Mouse (Mus musculus): ENCODE results near the gene Clic1. TPM values are rescaled to one million over a fixed set of nuclear protein-coding genes. Genes with fewer than 3 reads are reported as not detected.

The Clic1 gene
- polyA plus RNA-seq, 1 experiment from 2014 or later: 112 TPM

DNA sequence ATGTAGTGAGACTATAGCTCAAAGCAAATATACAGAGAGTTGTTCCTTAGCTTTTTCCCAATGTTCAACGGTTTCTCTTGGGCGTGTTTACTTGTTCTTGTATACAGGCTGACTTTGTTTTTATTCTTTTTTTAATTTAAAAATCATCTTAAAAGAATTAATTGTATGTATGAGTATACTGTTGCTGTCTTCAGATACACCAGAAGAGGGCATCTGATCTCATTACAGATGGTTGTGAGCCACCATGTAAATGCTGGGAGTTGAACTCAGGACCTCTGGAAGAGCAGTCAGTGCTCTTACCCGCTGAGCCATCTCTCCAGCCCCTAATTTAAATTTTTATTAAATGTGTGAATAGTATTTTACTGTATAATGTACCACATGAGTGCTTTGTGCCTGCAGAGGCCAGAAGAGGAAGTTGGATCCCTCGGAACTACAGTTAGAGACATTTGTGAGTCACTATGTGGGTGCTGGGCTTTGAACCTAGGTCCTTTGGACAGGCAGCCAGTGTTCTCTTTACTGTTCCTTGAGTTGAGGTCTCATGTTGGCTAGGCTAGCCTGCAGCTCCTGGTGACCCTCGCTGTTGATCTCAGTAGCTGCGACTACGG lies 42.3 kb upstream of the Clic1 start:
- H3K4me3 ChIP-seq (ENCODE audit: low read depth, low read length): no peak overlapping the region
- peaks cover 61% of the 10 kb centered on the region for H3K36me3 ChIP-seq (ENCODE audit: control insufficient read depth, insufficient read depth)
- peaks cover 19% of the 10 kb centered on the region for H3K4me1 ChIP-seq (ENCODE audit: control insufficient read depth, low read depth, low read length)
- no peak overlapping the region for H3K9ac ChIP-seq (ENCODE audit: low read depth, low read length)
- no peak for ATAC-seq (ENCODE audit: low read depth)
- no peaks in the 10 kb centered on the region for H3K9me3 ChIP-seq (replicated peaks; ENCODE audit: control insufficient read depth, low read length)
- no peaks in the 10 kb centered on the region for H3K27me3 ChIP-seq (ENCODE audit: control insufficient read depth, insufficient read depth, low read depth, low read length)
- H3K27ac ChIP-seq (ENCODE audit: low read length): no peak overlapping the region
- no peak overlapping the region for H3K4me2 ChIP-seq (ENCODE audit: low read depth, low read length)
- WGBS (ENCODE audit: insufficient replicate concordance): 79% methylated on average over 7 of the region's 7 CpGs

- Histone ChIP-seq H3K4me2 (ENCODE audit: low read depth, low read length) (no peak overlapping the region), H3K27me3 (ENCODE audit: control insufficient read depth, insufficient read depth, low read depth, low read length) (no peaks in the 10 kb centered on the region), H3K36me3 (ENCODE audit: control insufficient read depth, insufficient read depth) (peaks cover 77% of the 10 kb centered on the region), H3K4me1 (ENCODE audit: control insufficient read depth, low read depth, low read length) (no peaks in the 10 kb centered on the region; the same call in 1 of the 2 replicates), H3K27ac (ENCODE audit: low read length) (no peak overlapping the region), H3K9ac (ENCODE audit: low read depth, low read length) (no peak overlapping the region), H3K4me3 (ENCODE audit: low read depth, low read length) (no peak overlapping the region), H3K9me3 (replicated peaks; ENCODE audit: control insufficient read depth, low read length) (no peaks in the 10 kb centered on the region)
- no peak for ATAC-seq (ENCODE audit: low read depth)
- WGBS (ENCODE audit: insufficient replicate concordance): 82% methylated on average over 7 of the region's 7 CpGs
Measured at GRCm38 (mm10) chr17:35009586-35009985, 40.2 kb upstream of the Clic1 start.

DNA sequence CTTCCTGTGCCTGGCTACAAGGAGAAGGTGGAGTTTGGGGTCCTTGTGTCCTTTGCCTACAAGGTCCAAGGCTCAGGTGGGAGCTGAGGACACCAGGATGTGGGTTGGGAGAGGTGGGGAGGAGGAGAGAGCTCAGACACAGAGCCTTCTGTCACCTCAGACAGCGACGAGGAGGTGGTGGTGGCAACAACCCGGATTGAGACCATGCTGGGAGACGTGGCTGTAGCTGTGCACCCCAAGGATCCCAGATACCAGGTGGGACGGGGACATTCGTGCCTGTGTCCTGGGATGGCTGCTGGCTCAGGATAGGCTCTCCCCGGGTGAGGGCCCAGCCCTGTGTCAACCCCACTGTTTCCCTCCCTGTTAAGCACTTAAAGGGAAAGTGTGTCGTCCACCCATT lies 38.3 kb upstream of the Clic1 start:
- no peak for ATAC-seq (ENCODE audit: low read depth)
- 82% methylated on average over 8 of the region's 8 CpGs for WGBS (ENCODE audit: insufficient replicate concordance)

GRCm38 (mm10) chr17:35012430-35012829 lies 37.3 kb upstream of the Clic1 start:
- peaks cover 75% of the 10 kb centered on the region for H3K36me3 ChIP-seq (ENCODE audit: control insufficient read depth, insufficient read depth)
- H3K27ac ChIP-seq (ENCODE audit: low read length): no peak overlapping the region
- no peak overlapping the region for H3K4me2 ChIP-seq (ENCODE audit: low read depth, low read length)
- H3K4me1 ChIP-seq (ENCODE audit: control insufficient read depth, low read depth, low read length): peaks cover 4% of the 10 kb centered on the region
- ATAC-seq (ENCODE audit: low read depth): no peak
- no peak overlapping the region for H3K9ac ChIP-seq (ENCODE audit: low read depth, low read length)
- no peak overlapping the region for H3K4me3 ChIP-seq (ENCODE audit: low read depth, low read length)
- WGBS (ENCODE audit: insufficient replicate concordance): 81% methylated on average over 13 of the region's 13 CpGs
- no peaks in the 10 kb centered on the region for H3K27me3 ChIP-seq (ENCODE audit: control insufficient read depth, insufficient read depth, low read depth, low read length)
- no peaks in the 10 kb centered on the region for H3K9me3 ChIP-seq (replicated peaks; ENCODE audit: control insufficient read depth, low read length)

More for the DNA sequence above, 38.3 kb upstream of the Clic1 start:
- Histone ChIP-seq H3K9ac (ENCODE audit: low read depth, low read length) (no peak overlapping the region), H3K27me3 (ENCODE audit: control insufficient read depth, insufficient read depth, low read depth, low read length) (no peaks in the 10 kb centered on the region), H3K4me2 (ENCODE audit: low read depth, low read length) (no peak overlapping the region), H3K4me1 (ENCODE audit: control insufficient read depth, low read depth, low read length) (peaks cover 3% of the 10 kb centered on the region), H3K36me3 (ENCODE audit: control insufficient read depth, insufficient read depth) (peaks cover 80% of the 10 kb centered on the region), H3K4me3 (ENCODE audit: low read depth, low read length) (no peak overlapping the region), H3K9me3 (replicated peaks; ENCODE audit: control insufficient read depth, low read length) (no peaks in the 10 kb centered on the region), H3K27ac (ENCODE audit: low read length) (no peak overlapping the region)

GRCm38 (mm10) chr17:35013221-35013620 lies 36.5 kb upstream of the Clic1 start:
- H3K9ac ChIP-seq (ENCODE audit: low read depth, low read length): no peak overlapping the region
- no peak overlapping the region for H3K4me3 ChIP-seq (ENCODE audit: low read depth, low read length)
- WGBS (ENCODE audit: insufficient replicate concordance): 71% methylated on average over 6 of the region's 6 CpGs

DNA sequence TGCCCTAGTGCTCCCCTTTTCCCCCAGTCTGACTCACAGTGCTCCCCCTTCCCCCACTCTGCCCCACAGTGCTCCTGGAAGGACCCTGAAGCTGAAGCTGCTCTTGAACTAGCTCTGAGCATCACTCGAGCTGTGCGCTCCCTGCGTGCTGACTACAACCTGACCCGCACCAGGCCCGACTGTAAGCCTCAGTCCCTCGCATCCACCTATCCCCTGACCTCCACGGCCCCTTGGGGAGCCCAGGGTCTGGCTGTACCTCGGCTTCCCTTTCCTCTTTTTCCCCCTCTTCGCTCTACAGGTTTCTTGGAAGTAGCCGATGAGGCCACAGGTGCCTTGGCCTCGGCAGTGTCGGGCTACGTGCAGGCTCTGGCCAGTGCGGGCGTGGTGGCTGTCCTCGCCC lies 34.5 kb upstream of the Clic1 start:
- Histone ChIP-seq H3K36me3 (ENCODE audit: control insufficient read depth, insufficient read depth) (peaks cover 59% of the 10 kb centered on the region), H3K27me3 (ENCODE audit: control insufficient read depth, insufficient read depth, low read depth, low read length) (no peaks in the 10 kb centered on the region), H3K9ac (ENCODE audit: low read depth, low read length) (no peak overlapping the region), H3K27ac (ENCODE audit: low read length) (no peak overlapping the region), H3K4me3 (ENCODE audit: low read depth, low read length) (no peak overlapping the region), H3K4me1 (ENCODE audit: control insufficient read depth, low read depth, low read length) (peaks cover 4% of the 10 kb centered on the region), H3K9me3 (replicated peaks; ENCODE audit: control insufficient read depth, low read length) (no peaks in the 10 kb centered on the region), H3K4me2 (ENCODE audit: low read depth, low read length) (no peak overlapping the region)
- WGBS (ENCODE audit: insufficient replicate concordance): 88% methylated on average over 16 of the region's 16 CpGs
- no peak for ATAC-seq (ENCODE audit: low read depth)

More at GRCm38 (mm10) chr17:35013221-35013620, 36.5 kb upstream of the Clic1 start:
- Histone ChIP-seq H3K9me3 (replicated peaks; ENCODE audit: control insufficient read depth, low read length) (no peaks in the 10 kb centered on the region), H3K27me3 (ENCODE audit: control insufficient read depth, insufficient read depth, low read depth, low read length) (no peaks in the 10 kb centered on the region), H3K4me1 (ENCODE audit: control insufficient read depth, low read depth, low read length) (peaks cover 4% of the 10 kb centered on the region), H3K4me2 (ENCODE audit: low read depth, low read length) (no peak overlapping the region), H3K36me3 (ENCODE audit: control insufficient read depth, insufficient read depth) (peaks cover 68% of the 10 kb centered on the region), H3K27ac (ENCODE audit: low read length) (no peak overlapping the region)
- no peak for ATAC-seq (ENCODE audit: low read depth)

GRCm38 (mm10) chr17:35016376-35016775 lies 33.4 kb upstream of the Clic1 start, which contains the start of gene Vwa7:
Vwa7 (plus strand) TSS chr17:35016579.
- Histone ChIP-seq H3K9me3 (replicated peaks; ENCODE audit: control insufficient read depth, low read length) (no peaks in the 10 kb centered on the region), H3K9ac (ENCODE audit: low read depth, low read length) (no peak within 1 kb of the TSS), H3K4me3 (ENCODE audit: low read depth, low read length) (no peak within 1 kb of the TSS), H3K27ac (ENCODE audit: low read length) (no peak within 1 kb of the TSS), H3K4me1 (ENCODE audit: control insufficient read depth, low read depth, low read length) (peaks cover 10% of the 10 kb centered on the region), H3K36me3 (ENCODE audit: control insufficient read depth, insufficient read depth) (peaks cover 48% of the 10 kb centered on the region), H3K4me2 (ENCODE audit: low read depth, low read length) (no peak within 1 kb of the TSS), H3K27me3 (ENCODE audit: control insufficient read depth, insufficient read depth, low read depth, low read length) (no peaks in the 10 kb centered on the region)
- WGBS (ENCODE audit: insufficient replicate concordance): 82% methylated on average over 12 of the region's 12 CpGs
- ATAC-seq (ENCODE audit: low read depth): no peak

GRCm38 (mm10) chr17:35016791-35017705 lies 32.7 kb upstream of the Clic1 start:
- H3K9ac ChIP-seq (ENCODE audit: low read depth, low read length): no peak overlapping the region
- H3K4me2 ChIP-seq (ENCODE audit: low read depth, low read length): no peak overlapping the region
- ATAC-seq (ENCODE audit: low read depth): no peak
- H3K27ac ChIP-seq (ENCODE audit: low read length): no peak overlapping the region
- H3K36me3 ChIP-seq (ENCODE audit: control insufficient read depth, insufficient read depth): peaks cover 42% of the 10 kb centered on the region
- WGBS (ENCODE audit: insufficient replicate concordance): 73% methylated on average over 10 of the region's 10 CpGs
- peaks cover 17% of the 10 kb centered on the region for H3K4me1 ChIP-seq (ENCODE audit: control insufficient read depth, low read depth, low read length)
- no peaks in the 10 kb centered on the region for H3K9me3 ChIP-seq (replicated peaks; ENCODE audit: control insufficient read depth, low read length)
- no peaks in the 10 kb centered on the region for H3K27me3 ChIP-seq (ENCODE audit: control insufficient read depth, insufficient read depth, low read depth, low read length)
- no peak overlapping the region for H3K4me3 ChIP-seq (ENCODE audit: low read depth, low read length)

DNA sequence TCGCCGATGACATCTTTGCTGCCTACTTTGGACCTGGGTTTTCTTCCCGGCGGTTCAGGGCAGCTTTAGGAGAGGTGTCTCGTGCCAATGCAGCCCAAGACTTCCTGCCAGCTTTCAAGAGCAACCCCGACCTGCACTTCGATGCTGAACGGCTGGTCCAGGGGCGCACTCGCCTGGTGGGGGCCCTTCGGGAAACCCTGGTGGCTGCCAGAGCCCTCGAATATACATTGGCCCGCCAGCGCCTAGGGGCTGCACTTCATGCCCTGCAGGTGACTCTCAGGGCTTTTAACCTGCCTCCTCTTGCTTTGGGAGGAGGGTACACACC lies 32.1 kb upstream of the Clic1 start:
- 69% methylated on average over 14 of the region's 14 CpGs for WGBS (ENCODE audit: insufficient replicate concordance)
- Histone ChIP-seq H3K4me3 (ENCODE audit: low read depth, low read length) (no peak overlapping the region), H3K9ac (ENCODE audit: low read depth, low read length) (no peak overlapping the region), H3K27me3 (ENCODE audit: control insufficient read depth, insufficient read depth, low read depth, low read length) (no peaks in the 10 kb centered on the region), H3K9me3 (replicated peaks; ENCODE audit: control insufficient read depth, low read length) (no peaks in the 10 kb centered on the region), H3K27ac (ENCODE audit: low read length) (no peak overlapping the region), H3K4me2 (ENCODE audit: low read depth, low read length) (no peak overlapping the region), H3K4me1 (ENCODE audit: control insufficient read depth, low read depth, low read length) (peaks cover 21% of the 10 kb centered on the region), H3K36me3 (ENCODE audit: control insufficient read depth, insufficient read depth) (peaks cover 36% of the 10 kb centered on the region)
- ATAC-seq (ENCODE audit: low read depth): no peak
